Mouse (Mus musculus) right cerebral cortex, postnatal 25 days (tissue): ENCODE measurements around the gene Hcar1.

Source experiments
- DNase-seq: peaks from one replicate; pipeline ENCODE4 v3.0.0; 2022

The Hcar1 gene

GRCm38 (mm10) chr5:123879928-123880327 is at the start of gene Hcar1:
TSS of gene Hcar1 (minus strand) at chr5:123880020.
- no peak for DNase-seq

- DNase-seq = no peak
Measured at GRCm38 (mm10) chr5:123927118-123927517, 47.3 kb upstream of the Hcar1 start, which contains the start of gene Gm43518. TSS of gene Gm43518 (plus strand) at chr5:123927418.

GRCm38 (mm10) chr5:123922112-123922511 is 42.3 kb upstream of the Hcar1 start:
- no peak for DNase-seq

- DNase-seq = no peak
Measured at GRCm38 (mm10) chr5:123914852-123915251, 35.0 kb upstream of the Hcar1 start.

- DNase-seq = no peak
Measured at GRCm38 (mm10) chr5:123907631-123907977, 27.8 kb upstream of the Hcar1 start.

- DNase-seq = peak; percentile 99
Measured at GRCm38 (mm10) chr5:123906976-123907630, 27.3 kb upstream of the Hcar1 start, which contains the start of gene Denr. TSS of gene Denr (plus strand) at chr5:123907175.

- DNase-seq = no peak
Measured at GRCm38 (mm10) chr5:123906146-123906975, 26.5 kb upstream of the Hcar1 start.

GRCm38 (mm10) chr5:123904059-123904672 is 24.3 kb upstream of the Hcar1 start:
- no peak for DNase-seq

- DNase-seq = no peak
Measured at GRCm38 (mm10) chr5:123897352-123897751, 17.5 kb upstream of the Hcar1 start.

GRCm38 (mm10) chr5:123896395-123896794 is 16.6 kb upstream of the Hcar1 start:
- no peak for DNase-seq

- DNase-seq = no peak
Measured at GRCm38 (mm10) chr5:123893520-123893919, 13.7 kb upstream of the Hcar1 start.

- DNase-seq = no peak
Measured at GRCm38 (mm10) chr5:123891669-123892068, 11.8 kb upstream of the Hcar1 start.

GRCm38 (mm10) chr5:123890987-123891386 is 11.2 kb upstream of the Hcar1 start:
- DNase-seq = no peak

GRCm38 (mm10) chr5:123890312-123890711 is 10.5 kb upstream of the Hcar1 start:
- no peak for DNase-seq

- no peak for DNase-seq
Measured at GRCm38 (mm10) chr5:123886365-123886764, 6.5 kb upstream of the Hcar1 start.

GRCm38 (mm10) chr5:123884332-123884731 is 4.5 kb upstream of the Hcar1 start:
- no peak for DNase-seq

GRCm38 (mm10) chr5:123883891-123884290 is 4.1 kb upstream of the Hcar1 start:
- no peak for DNase-seq

- no peak for DNase-seq
Measured at GRCm38 (mm10) chr5:123880778-123881177, 958 bp upstream of the Hcar1 start.

GRCm38 (mm10) chr5:123878056-123878455 is 1.8 kb downstream of the Hcar1 start:
- no peak for DNase-seq

GRCm38 (mm10) chr5:123874177-123874576 is 5.6 kb downstream of the Hcar1 start:
- DNase-seq = no peak

- DNase-seq = no peak
Measured at GRCm38 (mm10) chr5:123869615-123870014, 10.2 kb downstream of the Hcar1 start.

GRCm38 (mm10) chr5:123866457-123866856 is 13.4 kb downstream of the Hcar1 start:
- no peak for DNase-seq

- no peak for DNase-seq
Measured at GRCm38 (mm10) chr5:123865365-123865764, 14.5 kb downstream of the Hcar1 start, which contains the start of gene Hcar2. TSS of gene Hcar2 (minus strand) at chr5:123865499.

GRCm38 (mm10) chr5:123863934-123864333 is 15.9 kb downstream of the Hcar1 start:
- DNase-seq = no peak
